Mouse (Mus musculus): ENCODE data around the gene Xpr1. TPM values are rescaled to one million over a fixed set of nuclear protein-coding genes. Genes with fewer than 3 reads are reported as not detected.

Gene Xpr1
- polyA plus RNA-seq, 1 experiment from 2014 or later, result 61.3 TPM

- no peaks in the 10 kb centered on the region for H3K9me3 ChIP-seq (ENCODE audit: control insufficient read depth, low read length)
- H3K4me3 ChIP-seq (replicated peaks; ENCODE audit: low read depth, low read length), result no peak overlapping the region
- DNase-seq, result peak; percentile 59
- peak overlapping the region; percentile 72 for H3K27ac ChIP-seq (replicated peaks; ENCODE audit: low read depth, low read length)
- 52% methylated on average over 13 of the region's 13 CpGs for WGBS
- H3K4me1 ChIP-seq (ENCODE audit: control insufficient read depth, insufficient read depth, low read length), result peaks cover 26% of the 10 kb centered on the region
- no peak for ATAC-seq (ENCODE audit: low FRiP score, low TSS enrichment)
- H3K36me3 ChIP-seq (ENCODE audit: control insufficient read depth, insufficient read depth, low read length), result no peaks in the 10 kb centered on the region
- no peaks in the 10 kb centered on the region for H3K27me3 ChIP-seq (ENCODE audit: control insufficient read depth, insufficient read depth, low read length)
- H3K9ac ChIP-seq (replicated peaks; ENCODE audit: low read length), result no peak overlapping the region
- H3K4me2 ChIP-seq (ENCODE audit: low read length), result no peak overlapping the region
Measured at GRCm38 (mm10) chr1:155442521-155443001, 25.3 kb upstream of the Xpr1 start.

GRCm38 (mm10) chr1:155439551-155439950 is 22.3 kb upstream of the Xpr1 start:
- Histone ChIP-seq H3K4me1 (ENCODE audit: control insufficient read depth, insufficient read depth, low read length) (peaks cover 26% of the 10 kb centered on the region), H3K9ac (replicated peaks; ENCODE audit: low read length) (no peak overlapping the region), H3K27me3 (ENCODE audit: control insufficient read depth, insufficient read depth, low read length) (no peaks in the 10 kb centered on the region), H3K9me3 (ENCODE audit: control insufficient read depth, low read length) (no peaks in the 10 kb centered on the region), H3K4me2 (ENCODE audit: low read length) (no peak overlapping the region), H3K36me3 (ENCODE audit: control insufficient read depth, insufficient read depth, low read length) (no peaks in the 10 kb centered on the region), H3K4me3 (replicated peaks; ENCODE audit: low read depth, low read length) (no peak overlapping the region), H3K27ac (replicated peaks; ENCODE audit: low read depth, low read length) (0 out of 2 replicates have a peak overlapping the region, but pooled peaks have one; percentile 53)
- 23% methylated on average over 7 of the region's 7 CpGs for WGBS
- ATAC-seq (ENCODE audit: low FRiP score, low TSS enrichment) (no peak), DNase-seq (no peak)

GRCm38 (mm10) chr1:155438525-155438924 is 21.3 kb upstream of the Xpr1 start:
- ATAC-seq (ENCODE audit: low FRiP score, low TSS enrichment) (no peak), DNase-seq (no peak)
- Histone ChIP-seq H3K4me2 (ENCODE audit: low read length) (no peak overlapping the region), H3K4me1 (ENCODE audit: control insufficient read depth, insufficient read depth, low read length) (peaks cover 26% of the 10 kb centered on the region), H3K36me3 (ENCODE audit: control insufficient read depth, insufficient read depth, low read length) (no peaks in the 10 kb centered on the region), H3K9me3 (ENCODE audit: control insufficient read depth, low read length) (no peaks in the 10 kb centered on the region), H3K27ac (replicated peaks; ENCODE audit: low read depth, low read length) (0 out of 2 replicates have a peak overlapping the region, but pooled peaks have one; percentile 1), H3K9ac (replicated peaks; ENCODE audit: low read length) (no peak overlapping the region), H3K4me3 (replicated peaks; ENCODE audit: low read depth, low read length) (no peak overlapping the region), H3K27me3 (ENCODE audit: control insufficient read depth, insufficient read depth, low read length) (no peaks in the 10 kb centered on the region)
- WGBS, result 68% methylated on average over 3 of the region's 3 CpGs

- WGBS, result 66% methylated on average over 7 of the region's 7 CpGs
Measured at GRCm38 (mm10) chr1:155429304-155429703, 12.1 kb upstream of the Xpr1 start.

GRCm38 (mm10) chr1:155427126-155427865 is 10.1 kb upstream of the Xpr1 start:
- 23% methylated on average over 6 of the region's 6 CpGs for WGBS
- Histone ChIP-seq H3K27me3 (ENCODE audit: control insufficient read depth, insufficient read depth, low read length) (no peaks in the 10 kb centered on the region), H3K4me1 (ENCODE audit: control insufficient read depth, insufficient read depth, low read length) (peaks cover 14% of the 10 kb centered on the region), H3K9ac (replicated peaks; ENCODE audit: low read length) (no peak overlapping the region), H3K9me3 (ENCODE audit: control insufficient read depth, low read length) (no peaks in the 10 kb centered on the region), H3K27ac (replicated peaks; ENCODE audit: low read depth, low read length) (no peak overlapping the region), H3K4me2 (ENCODE audit: low read length) (no peak overlapping the region), H3K36me3 (ENCODE audit: control insufficient read depth, insufficient read depth, low read length) (no peaks in the 10 kb centered on the region), H3K4me3 (replicated peaks; ENCODE audit: low read depth, low read length) (no peak overlapping the region)
- ATAC-seq (ENCODE audit: low FRiP score, low TSS enrichment) (peak; percentile 57; the same call in 1 of the 2 replicates), DNase-seq (peak; percentile 66)

More at GRCm38 (mm10) chr1:155429304-155429703, 12.1 kb upstream of the Xpr1 start:
- DNase-seq, result no peak
- H3K27ac ChIP-seq (replicated peaks; ENCODE audit: low read depth, low read length), result no peak overlapping the region
- H3K36me3 ChIP-seq (ENCODE audit: control insufficient read depth, insufficient read depth, low read length), result no peaks in the 10 kb centered on the region
- no peak overlapping the region for H3K4me2 ChIP-seq (ENCODE audit: low read length)
- no peaks in the 10 kb centered on the region for H3K27me3 ChIP-seq (ENCODE audit: control insufficient read depth, insufficient read depth, low read length)
- no peak overlapping the region for H3K9ac ChIP-seq (replicated peaks; ENCODE audit: low read length)
- H3K4me3 ChIP-seq (replicated peaks; ENCODE audit: low read depth, low read length), result no peak overlapping the region
- no peak for ATAC-seq (ENCODE audit: low FRiP score, low TSS enrichment)
- peaks cover 14% of the 10 kb centered on the region for H3K4me1 ChIP-seq (ENCODE audit: control insufficient read depth, insufficient read depth, low read length)
- no peaks in the 10 kb centered on the region for H3K9me3 ChIP-seq (ENCODE audit: control insufficient read depth, low read length)

- Histone ChIP-seq H3K27me3 (ENCODE audit: control insufficient read depth, insufficient read depth, low read length) (no peaks in the 10 kb centered on the region), H3K4me2 (ENCODE audit: low read length) (no peak overlapping the region), H3K9ac (replicated peaks; ENCODE audit: low read length) (no peak overlapping the region), H3K27ac (replicated peaks; ENCODE audit: low read depth, low read length) (no peak overlapping the region), H3K4me3 (replicated peaks; ENCODE audit: low read depth, low read length) (no peak overlapping the region), H3K36me3 (ENCODE audit: control insufficient read depth, insufficient read depth, low read length) (no peaks in the 10 kb centered on the region), H3K9me3 (ENCODE audit: control insufficient read depth, low read length) (no peaks in the 10 kb centered on the region), H3K4me1 (ENCODE audit: control insufficient read depth, insufficient read depth, low read length) (peaks cover 14% of the 10 kb centered on the region)
- ATAC-seq (ENCODE audit: low FRiP score, low TSS enrichment) (no peak), DNase-seq (no peak)
- 51% methylated on average over 6 of the region's 6 CpGs for WGBS
Measured at GRCm38 (mm10) chr1:155425743-155426315, 8.6 kb upstream of the Xpr1 start.

- 93% methylated on average over 5 of the region's 5 CpGs for WGBS
- no peak overlapping the region for H3K27ac ChIP-seq (replicated peaks; ENCODE audit: low read depth, low read length)
- peaks cover 14% of the 10 kb centered on the region for H3K4me1 ChIP-seq (ENCODE audit: control insufficient read depth, insufficient read depth, low read length)
- no peak overlapping the region for H3K9ac ChIP-seq (replicated peaks; ENCODE audit: low read length)
- H3K36me3 ChIP-seq (ENCODE audit: control insufficient read depth, insufficient read depth, low read length), result no peaks in the 10 kb centered on the region
- no peak overlapping the region for H3K4me3 ChIP-seq (replicated peaks; ENCODE audit: low read depth, low read length)
- DNase-seq (no peak), ATAC-seq (ENCODE audit: low FRiP score, low TSS enrichment) (no peak)
- no peaks in the 10 kb centered on the region for H3K27me3 ChIP-seq (ENCODE audit: control insufficient read depth, insufficient read depth, low read length)
- no peak overlapping the region for H3K4me2 ChIP-seq (ENCODE audit: low read length)
- H3K9me3 ChIP-seq (ENCODE audit: control insufficient read depth, low read length), result no peaks in the 10 kb centered on the region
Measured at GRCm38 (mm10) chr1:155425285-155425684, 8.1 kb upstream of the Xpr1 start.

- Histone ChIP-seq H3K36me3 (ENCODE audit: control insufficient read depth, insufficient read depth, low read length) (no peaks in the 10 kb centered on the region), H3K4me3 (replicated peaks; ENCODE audit: low read depth, low read length) (no peak overlapping the region), H3K9ac (replicated peaks; ENCODE audit: low read length) (no peak overlapping the region), H3K27ac (replicated peaks; ENCODE audit: low read depth, low read length) (no peak overlapping the region), H3K27me3 (ENCODE audit: control insufficient read depth, insufficient read depth, low read length) (no peaks in the 10 kb centered on the region), H3K9me3 (ENCODE audit: control insufficient read depth, low read length) (no peaks in the 10 kb centered on the region), H3K4me2 (ENCODE audit: low read length) (no peak overlapping the region), H3K4me1 (ENCODE audit: control insufficient read depth, insufficient read depth, low read length) (peaks cover 14% of the 10 kb centered on the region)
- 80% methylated on average over 4 of the region's 4 CpGs for WGBS
- DNase-seq (no peak), ATAC-seq (ENCODE audit: low FRiP score, low TSS enrichment) (no peak)
Measured at GRCm38 (mm10) chr1:155423801-155424200, 6.6 kb upstream of the Xpr1 start.

- Histone ChIP-seq H3K9ac (replicated peaks; ENCODE audit: low read length) (no peak overlapping the region), H3K9me3 (ENCODE audit: control insufficient read depth, low read length) (no peaks in the 10 kb centered on the region), H3K4me1 (ENCODE audit: control insufficient read depth, insufficient read depth, low read length) (peaks cover 2% of the 10 kb centered on the region), H3K4me3 (replicated peaks; ENCODE audit: low read depth, low read length) (no peak overlapping the region), H3K4me2 (ENCODE audit: low read length) (no peak overlapping the region), H3K27me3 (ENCODE audit: control insufficient read depth, insufficient read depth, low read length) (no peaks in the 10 kb centered on the region), H3K27ac (replicated peaks; ENCODE audit: low read depth, low read length) (no peak overlapping the region), H3K36me3 (ENCODE audit: control insufficient read depth, insufficient read depth, low read length) (no peaks in the 10 kb centered on the region)
- 92% methylated on average over 7 of the region's 7 CpGs for WGBS
- ATAC-seq (ENCODE audit: low FRiP score, low TSS enrichment) (no peak), DNase-seq (no peak)
Measured at GRCm38 (mm10) chr1:155422022-155422421, 4.8 kb upstream of the Xpr1 start.
